Mouse (Mus musculus) MEL (cell line): ENCODE measurements around the gene Tmem178b. TPM values are rescaled to one million over a fixed set of nuclear protein-coding genes. Genes with fewer than 3 reads are reported as not detected.

Experiments used
- DNase-seq: peaks from one replicate; pipeline ENCODE4 v3.0.0; 2011; ENCODE audit warnings: low read depth, low spot score
- H3K27ac ChIP-seq: 2 replicates; pipeline ENCODE4 v1.5.1; 2012; ENCODE audit warnings: low read depth, mild to moderate bottlenecking, control low read depth, low read length, moderate library complexity; ENCODE audit not compliant: control insufficient read depth
- H3K27me3 ChIP-seq, 2 experiments: fragments of 150-350 bp in 1 of 2; sonication (generic) in 1 of 2; 2 replicates each; pipeline ENCODE4 v1.6.1; 2012; ENCODE audit warnings: low read length in 2 of 2, mild to moderate bottlenecking in 2 of 2, improper control_type of control experiment in 1 of 2, moderate library complexity in 1 of 2; ENCODE audit not compliant: insufficient read depth in 2 of 2, control insufficient read depth in 1 of 2
- H3K36me3 ChIP-seq, 2 experiments: 2 replicates each; pipeline ENCODE4 v1.6.1; 2012 to 2014; ENCODE audit warnings: low read length in 2 of 2, improper control_type of control experiment in 1 of 2, inconsistent platforms in 1 of 2, mild to moderate bottlenecking in 1 of 2; ENCODE audit not compliant: insufficient read depth in 2 of 2, control insufficient read depth in 1 of 2
- H3K4me1 ChIP-seq, 2 experiments: fragments of 150-350 bp in 1 of 2; sonication (generic) in 1 of 2; 2 replicates each; pipeline ENCODE4 v1.6.1; 2012; ENCODE audit warnings: low read length in 2 of 2, improper control_type of control experiment in 1 of 2, mild to moderate bottlenecking in 1 of 2; ENCODE audit not compliant: insufficient read depth in 2 of 2, control insufficient read depth in 1 of 2
- H3K4me3 ChIP-seq, 2 experiments: fragments of 150-350 bp in 1 of 2; sonication (generic) in 1 of 2; 2 replicates each; pipeline ENCODE4 v1.5.1; 2012; ENCODE audit warnings: low read depth in 2 of 2, low read length in 2 of 2, mild to moderate bottlenecking in 2 of 2, moderate library complexity in 2 of 2, control low read depth in 1 of 2, improper control_type of control experiment in 1 of 2; ENCODE audit not compliant: control insufficient read depth in 1 of 2, insufficient read depth in 1 of 2
- H3K79me2 ChIP-seq: 2 replicates; pipeline ENCODE4 v1.6.1; 2012; ENCODE audit warnings: mild to moderate bottlenecking, low read length, moderate library complexity; ENCODE audit not compliant: control insufficient read depth, poor library complexity, insufficient read depth
- H3K9ac ChIP-seq: 2 replicates; pipeline ENCODE4 v1.6.1; 2012; ENCODE audit warnings: low read depth, mild to moderate bottlenecking, control low read depth, low read length, moderate library complexity; ENCODE audit not compliant: control insufficient read depth, poor library complexity, severe bottlenecking
- H3K9me3 ChIP-seq: fragments of 150-350 bp; sonication (generic); replicated peaks from 2 replicates; pipeline ENCODE4 v1.6.1; 2012; ENCODE audit warnings: mild to moderate bottlenecking, low read length, improper control_type of control experiment, moderate library complexity; ENCODE audit not compliant: insufficient read depth
- E2F4 ChIP-seq: IDR thresholded peaks from 2 replicates; pipeline ENCODE4 v1.6.1; 2011; ENCODE audit warnings: low read depth, low read length, improper control_type of control experiment, borderline replicate concordance
- ELF1 ChIP-seq: IDR thresholded peaks from 2 replicates; pipeline ENCODE4 v1.6.1; 2014; ENCODE audit warnings: low read depth, mild to moderate bottlenecking, inconsistent platforms, low read length, improper control_type of control experiment, moderate library complexity
- ETS1 ChIP-seq: IDR thresholded peaks from 2 replicates; pipeline ENCODE4 v1.6.1; 2012; ENCODE audit warnings: low read depth, mild to moderate bottlenecking, inconsistent platforms, low read length, improper control_type of control experiment, moderate library complexity
- GABPA ChIP-seq: IDR thresholded peaks from 2 replicates; pipeline ENCODE4 v1.6.1; 2012; ENCODE audit warnings: low read depth, mild to moderate bottlenecking, inconsistent platforms, low read length, improper control_type of control experiment, moderate library complexity
- HCFC1 ChIP-seq: IDR thresholded peaks from 2 replicates; pipeline ENCODE4 v1.6.1; 2012; ENCODE audit warnings: low read depth, mild to moderate bottlenecking, inconsistent platforms, low read length, improper control_type of control experiment, moderate library complexity
- JUND ChIP-seq: IDR thresholded peaks from 2 replicates; pipeline ENCODE4 v1.6.1; 2011; ENCODE audit warnings: low read depth, mild to moderate bottlenecking, improper control_type of control experiment, low read length
- MAFK ChIP-seq: IDR thresholded peaks from 2 replicates; pipeline ENCODE4 v1.6.1; 2011; ENCODE audit warnings: low read depth, mild to moderate bottlenecking, low read length, improper control_type of control experiment, borderline replicate concordance
- MAZ ChIP-seq: IDR thresholded peaks from 2 replicates; pipeline ENCODE4 v1.6.1; 2012; ENCODE audit warnings: low read depth, mild to moderate bottlenecking, inconsistent platforms, low read length, improper control_type of control experiment
- MEF2A ChIP-seq: IDR thresholded peaks from 2 replicates; pipeline ENCODE4 v1.6.1; 2014; ENCODE audit warnings: low read depth, mild to moderate bottlenecking, inconsistent platforms, low read length, improper control_type of control experiment; ENCODE audit not compliant: poor library complexity, insufficient replicate concordance, severe bottlenecking; ENCODE audit errors: extremely low read depth
- MXI1 ChIP-seq: IDR thresholded peaks from 2 replicates; pipeline ENCODE4 v1.6.1; 2011; ENCODE audit warnings: mild to moderate bottlenecking, low read depth, low read length, improper control_type of control experiment
- MYB ChIP-seq: IDR thresholded peaks from 2 replicates; pipeline ENCODE4 v1.6.1; 2011; ENCODE audit warnings: mild to moderate bottlenecking, low read depth, low read length, improper control_type of control experiment
- MYC ChIP-seq: IDR thresholded peaks from 2 replicates; pipeline ENCODE4 v1.6.1; 2011; ENCODE audit warnings: low read depth, mild to moderate bottlenecking, low read length, improper control_type of control experiment, moderate library complexity
- NELFE ChIP-seq: IDR thresholded peaks from 2 replicates; pipeline ENCODE4 v1.6.1; 2011; ENCODE audit warnings: low read depth, low read length, improper control_type of control experiment
- POLR2A ChIP-seq, 2 experiments: IDR thresholded peaks; 2 replicates each; pipeline ENCODE4 v1.6.1; 2011 to 2012; ENCODE audit warnings: low read length in 2 of 2, mild to moderate bottlenecking in 2 of 2, control low read depth in 1 of 2, improper control_type of control experiment in 1 of 2, low read depth in 1 of 2, moderate library complexity in 1 of 2; ENCODE audit not compliant: control insufficient read depth in 1 of 2, insufficient read depth in 1 of 2, poor library complexity in 1 of 2
- POLR2AphosphoS2 ChIP-seq: IDR thresholded peaks from 2 replicates; pipeline ENCODE4 v1.6.1; 2011; ENCODE audit warnings: low read length, improper control_type of control experiment
- POLR2AphosphoS5 ChIP-seq: IDR thresholded peaks from 2 replicates; pipeline ENCODE4 v1.6.1; 2012; ENCODE audit warnings: low read depth, borderline replicate concordance, mild to moderate bottlenecking, inconsistent platforms, low read length, moderate library complexity, mixed read lengths
- RAD21 ChIP-seq: IDR thresholded peaks from 2 replicates; pipeline ENCODE4 v1.6.1; 2011; ENCODE audit warnings: mild to moderate bottlenecking, low read depth, low read length, improper control_type of control experiment
- RCOR1 ChIP-seq: IDR thresholded peaks from 2 replicates; pipeline ENCODE4 v1.6.1; 2012; ENCODE audit warnings: low read depth, mild to moderate bottlenecking, inconsistent platforms, low read length, improper control_type of control experiment
- SIN3A ChIP-seq: IDR thresholded peaks from 2 replicates; pipeline ENCODE4 v1.6.1; 2012; ENCODE audit warnings: low read length, improper control_type of control experiment, inconsistent platforms
- SMC3 ChIP-seq: IDR thresholded peaks from 2 replicates; pipeline ENCODE4 v1.6.1; 2011; ENCODE audit warnings: low read depth, low read length, improper control_type of control experiment
- TAL1 ChIP-seq: IDR thresholded peaks from 2 replicates; pipeline ENCODE4 v1.6.1; 2012; ENCODE audit warnings: mild to moderate bottlenecking, inconsistent platforms, low read length, moderate library complexity, mixed read lengths
- TBP ChIP-seq: IDR thresholded peaks from 2 replicates; pipeline ENCODE4 v1.8.0; 2011; ENCODE audit warnings: low read depth, low read length, improper control_type of control experiment
- TCF12 ChIP-seq: IDR thresholded peaks from 2 replicates; pipeline ENCODE4 v1.6.1; 2014; ENCODE audit warnings: low read depth, mild to moderate bottlenecking, inconsistent platforms, low read length, improper control_type of control experiment, moderate library complexity
- UBTF ChIP-seq: IDR thresholded peaks from 2 replicates; pipeline ENCODE4 v1.6.1; 2012; ENCODE audit warnings: low read depth, mild to moderate bottlenecking, inconsistent platforms, low read length, improper control_type of control experiment, moderate library complexity, borderline replicate concordance; ENCODE audit not compliant: insufficient read depth
- USF2 ChIP-seq, 2 experiments: IDR thresholded peaks; 2 replicates each; pipeline ENCODE4 v1.6.1; 2011 to 2012; ENCODE audit warnings: improper control_type of control experiment in 2 of 2, low read length in 2 of 2, borderline replicate concordance in 1 of 2, inconsistent platforms in 1 of 2, low read depth in 1 of 2, mild to moderate bottlenecking in 1 of 2; ENCODE audit not compliant: insufficient read depth in 1 of 2
- ZC3H11A ChIP-seq: IDR thresholded peaks from 2 replicates; pipeline ENCODE4 v1.6.1; 2012; ENCODE audit warnings: low read depth, mild to moderate bottlenecking, inconsistent platforms, low read length, improper control_type of control experiment
- ZKSCAN1 ChIP-seq: IDR thresholded peaks from 2 replicates; pipeline ENCODE4 v1.6.1; 2012; ENCODE audit warnings: low read depth, mild to moderate bottlenecking, inconsistent platforms, low read length, improper control_type of control experiment, moderate library complexity
- ZMIZ1 ChIP-seq: IDR thresholded peaks from 2 replicates; pipeline ENCODE4 v1.6.1; 2012; ENCODE audit warnings: low read depth, mild to moderate bottlenecking, inconsistent platforms, low read length, improper control_type of control experiment, moderate library complexity
- ZNF384 ChIP-seq: IDR thresholded peaks from 2 replicates; pipeline ENCODE4 v1.6.1; 2012; ENCODE audit warnings: low read depth, mild to moderate bottlenecking, inconsistent platforms, low read length, improper control_type of control experiment
- polyA plus RNA-seq, 2 experiments: library from polyadenylated mRNA; stranded (reverse) in 1 of 2; unstranded in 1 of 2; fragments of >175 nt in 1 of 2; fragments of >200 nt in 1 of 2; gene quantifications; 2 replicates each; pipeline versions ENCODE4 v1.2.1 to v1.2.4; 2012; ENCODE audit warnings: low replicate concordance in 2 of 2, low read depth in 1 of 2; ENCODE audit not compliant: insufficient read length in 2 of 2, insufficient read depth in 1 of 2, missing spikeins in 1 of 2
- total RNA-seq: library from RNA; depleted of rRNA; stranded (reverse); fragments of 300-350 nt; gene quantifications from 2 replicates; pipeline ENCODE4 v1.2.3, GENCODE M21; 2012

Gene Tmem178b
- total and polyA plus RNA-seq, 3 experiments: not detected

DNA sequence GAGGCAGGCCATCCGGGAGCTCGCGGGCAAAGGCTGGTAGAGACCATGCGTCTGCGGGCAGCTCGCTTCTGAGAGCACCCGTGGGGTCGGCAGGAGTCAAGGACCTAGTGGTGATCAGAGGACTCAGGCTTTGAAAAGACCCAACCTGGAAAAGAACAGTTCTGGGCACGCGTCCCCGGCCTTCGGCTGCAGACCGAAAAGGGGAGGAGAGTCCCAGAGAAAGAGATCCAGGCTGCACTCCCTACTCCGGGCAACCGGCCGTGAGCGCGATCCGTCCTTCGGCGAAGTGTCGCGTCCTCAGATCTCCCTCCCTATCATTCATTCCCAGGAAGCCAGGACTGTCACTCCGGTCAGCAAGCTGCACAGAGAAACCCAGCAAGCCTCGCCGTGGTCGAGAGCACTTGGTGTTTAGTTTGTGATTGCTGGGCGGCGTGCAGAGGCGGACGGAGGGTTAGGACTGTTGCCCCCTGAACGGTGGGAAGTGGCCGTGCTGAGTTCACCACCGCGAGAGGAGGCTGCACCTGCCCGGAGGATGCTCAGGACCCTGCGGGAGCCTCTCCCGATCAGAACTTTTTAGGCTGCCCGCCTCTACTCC is 668 bp upstream of the Tmem178b start:
- no peak for DNase-seq
- Histone ChIP-seq H3K4me1 (no peaks in the 10 kb centered on the region), H3K4me3 (no peak overlapping the region), H3K27me3 (no peaks in the 10 kb centered on the region), H3K79me2 (no peaks in the 10 kb centered on the region)
- no peak for TF ChIP-seq ZNF384
- TF ChIP-seq TAL1: no peak
- TF ChIP-seq POLR2AphosphoS5: no peak
- TF ChIP-seq MYB: no peak
- TF ChIP-seq MEF2A: no peak
- TF ChIP-seq UBTF: no peak
- TF ChIP-seq POLR2A (IDR thresholded peaks at IDR 0.05; ENCODE audit: control insufficient read depth in 1 of 2, insufficient read depth in 1 of 2, low read depth in 1 of 2, low read length in 2 of 2, poor library complexity in 1 of 2): no peak
- TF ChIP-seq GABPA: no peak
- TF ChIP-seq POLR2AphosphoS2: no peak
- no peak for TF ChIP-seq E2F4
- TF ChIP-seq ETS1: no peak
- no peak for TF ChIP-seq TCF12
- no peak for TF ChIP-seq MAZ
- TF ChIP-seq MXI1: no peak
- TF ChIP-seq HCFC1: no peak
- no peak for TF ChIP-seq TBP
- no peak for TF ChIP-seq ZC3H11A
- no peak for TF ChIP-seq ZKSCAN1
- TF ChIP-seq, all 39 proteins: peak for 0
- no peak overlapping the region for H3K9ac ChIP-seq
- no peak overlapping the region for H3K27ac ChIP-seq
- H3K36me3 ChIP-seq: no peaks in the 10 kb centered on the region
- H3K9me3 ChIP-seq: no peaks in the 10 kb centered on the region

GRCm38 (mm10) chr6:39875186-39875585 is 2.1 kb downstream of the Tmem178b start:
- Histone ChIP-seq H3K36me3 (no peaks in the 10 kb centered on the region), H3K4me3 (no peak overlapping the region), H3K9me3 (no peaks in the 10 kb centered on the region), H3K9ac (no peak overlapping the region), H3K27me3 (no peaks in the 10 kb centered on the region), H3K27ac (no peak overlapping the region), H3K4me1 (no peaks in the 10 kb centered on the region), H3K79me2 (no peaks in the 10 kb centered on the region)
- TF ChIP-seq MAZ (no peak), JUND (no peak), POLR2AphosphoS5 (no peak), SMC3 (no peak), MEF2A (no peak), RCOR1 (no peak), POLR2AphosphoS2 (no peak), MXI1 (no peak), ZMIZ1 (no peak), USF2 (IDR thresholded peaks at IDR 0.05; ENCODE audit: borderline replicate concordance in 1 of 2, insufficient read depth in 1 of 2, low read depth in 1 of 2, low read length in 2 of 2) (no peak), TBP (no peak), TAL1 (no peak), SIN3A (no peak), RAD21 (no peak), NELFE (no peak), MYC (no peak), ELF1 (no peak), HCFC1 (no peak), MAFK (no peak)
- no peak for DNase-seq
